Mouse (Mus musculus) cerebellum, postnatal 4 days (tissue): ENCODE measurements around the gene Lipm.

ENCODE experiments used
- DNase-seq, 2 experiments: peaks; one replicate each; pipeline ENCODE4 v3.0.0; 2022; ENCODE audit warnings: low spot score in 2 of 2, mixed read lengths in 1 of 2

Gene Lipm

DNA sequence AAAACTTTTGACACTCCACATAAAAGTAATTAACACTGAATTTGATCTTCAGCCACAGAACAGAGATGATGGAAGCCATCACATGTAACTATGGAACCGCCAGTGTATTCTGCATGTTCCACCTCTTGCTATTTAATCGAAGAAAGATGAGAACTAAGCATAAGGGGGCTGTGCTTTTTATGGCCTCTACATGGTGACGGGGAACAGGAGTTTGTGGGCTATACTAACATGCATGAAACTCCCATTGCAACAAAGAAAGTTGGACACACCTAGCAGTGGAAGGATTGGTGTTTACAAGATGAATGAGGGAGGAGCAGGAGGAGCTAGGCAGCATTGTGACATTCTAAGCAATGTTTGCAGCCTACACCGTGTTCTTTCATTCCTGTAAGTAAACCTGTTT is at the start of gene Lipm:
Gene Lipm, plus strand, starts transcription at position 301 of the 400 bp plus-strand sequence.
- DNase-seq = no peak

DNA sequence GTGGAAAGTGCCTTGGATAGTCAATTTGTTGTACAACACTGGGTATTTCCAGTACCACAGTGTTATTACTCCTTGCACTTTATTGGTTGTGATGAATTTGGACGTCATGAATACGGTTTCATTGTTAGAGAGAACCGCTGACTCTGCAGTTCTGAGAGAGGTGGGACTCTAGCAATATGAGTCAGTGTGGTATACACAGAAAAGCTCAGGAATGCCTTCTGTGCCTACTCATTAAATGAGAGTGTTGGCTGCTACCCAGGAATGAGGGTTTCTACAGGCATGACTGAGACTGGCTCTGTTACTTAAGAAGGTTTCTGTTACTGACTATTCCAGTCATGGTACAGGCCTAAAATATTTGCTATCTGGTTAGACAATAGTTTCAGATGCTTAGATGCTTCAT is 49.2 kb upstream of the Lipm start:
- DNase-seq = no peak

DNA sequence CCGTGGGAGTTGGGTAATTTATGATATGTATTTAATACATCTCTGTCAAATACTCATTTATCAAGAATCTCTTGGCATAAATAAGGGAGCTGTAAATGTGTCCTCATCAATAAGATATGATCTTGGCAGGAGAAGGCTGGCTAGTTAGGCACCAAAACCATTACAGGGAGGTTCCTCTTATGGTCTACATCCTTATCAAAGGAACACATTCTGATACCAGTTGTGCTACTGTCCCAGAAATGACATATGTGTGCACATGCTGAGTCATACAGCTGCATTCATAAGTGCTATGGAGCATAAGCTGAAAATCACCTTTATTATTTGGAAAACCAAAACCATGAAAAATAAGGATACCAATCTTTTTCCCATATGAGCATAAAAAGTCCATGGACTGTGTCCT is 37.2 kb upstream of the Lipm start:
- no peak for DNase-seq

DNA sequence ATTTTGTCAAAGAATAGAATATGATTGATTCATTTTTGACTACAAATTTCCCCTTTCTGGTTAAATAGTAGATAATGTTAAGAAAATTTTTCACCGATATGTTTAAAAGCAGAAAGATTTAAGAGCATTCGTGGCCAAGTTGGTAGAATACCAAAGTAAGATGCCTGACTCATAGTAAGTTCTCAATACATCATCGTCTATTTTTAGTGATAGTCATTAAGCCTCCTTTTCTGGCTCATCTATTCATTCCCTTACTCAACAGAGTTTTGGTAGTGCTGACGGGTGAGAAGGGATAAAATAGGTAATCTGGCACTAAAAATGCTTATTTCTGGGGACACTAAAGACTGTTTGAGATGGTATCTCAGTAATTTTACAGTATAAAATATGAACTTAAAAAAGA is 36.7 kb upstream of the Lipm start:
- no peak for DNase-seq

DNA sequence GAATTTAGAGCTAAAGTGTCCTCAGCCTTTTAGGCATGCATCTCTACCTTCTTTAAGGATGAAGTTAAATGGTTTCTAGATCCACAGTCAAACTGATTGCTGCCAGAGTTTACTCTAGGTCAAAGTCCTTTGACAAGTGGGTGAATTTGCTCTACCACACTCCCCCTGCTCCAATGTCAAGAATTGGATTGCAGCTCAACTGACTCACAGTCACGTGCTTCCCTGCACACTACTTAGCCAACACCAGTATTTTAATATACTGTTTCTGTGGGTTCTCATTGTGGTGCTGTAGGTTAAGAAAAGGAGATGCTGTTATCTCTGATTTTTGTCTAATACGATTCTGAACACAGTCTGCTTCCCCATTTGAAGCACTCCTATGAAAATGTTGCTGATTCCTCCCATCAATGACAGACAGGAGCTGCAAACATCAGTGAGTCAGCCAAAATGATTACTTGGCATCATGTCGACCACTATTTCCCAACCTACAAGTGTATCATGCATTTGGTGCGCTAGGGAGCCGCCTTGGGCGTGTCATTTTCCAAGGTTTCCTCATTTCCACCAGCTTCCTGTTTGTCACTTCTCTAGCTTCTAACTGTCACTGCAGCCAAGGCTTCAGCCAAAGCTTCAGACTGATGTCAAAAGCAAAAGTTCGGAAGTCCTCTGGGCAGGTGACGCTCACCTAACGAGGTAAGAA is 33.8 kb upstream of the Lipm start, which contains the start of gene Lipn:
Gene Lipn, plus strand, starts transcription at position 580 of the 694 bp plus-strand sequence.
- no peak for DNase-seq

DNA sequence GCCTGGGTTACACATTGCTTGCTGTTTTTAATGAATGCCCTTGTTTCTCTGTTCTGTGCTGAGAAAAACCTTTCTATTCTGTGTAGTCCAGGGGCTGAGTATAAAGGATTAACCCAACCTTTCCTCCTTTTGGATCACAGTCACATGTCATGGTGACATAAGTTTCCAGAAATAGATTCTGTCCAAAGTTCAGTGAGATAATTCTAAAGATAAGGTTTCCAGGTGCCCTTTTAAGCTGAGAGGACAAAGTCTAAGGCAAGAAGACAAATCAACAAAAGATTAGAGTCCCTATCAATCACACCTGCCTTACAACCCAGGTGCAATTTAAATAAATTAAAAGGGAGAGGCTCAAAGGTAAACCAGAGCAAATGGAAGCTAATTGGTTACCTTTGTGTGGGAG is 26.5 kb upstream of the Lipm start:
- no peak for DNase-seq

DNA sequence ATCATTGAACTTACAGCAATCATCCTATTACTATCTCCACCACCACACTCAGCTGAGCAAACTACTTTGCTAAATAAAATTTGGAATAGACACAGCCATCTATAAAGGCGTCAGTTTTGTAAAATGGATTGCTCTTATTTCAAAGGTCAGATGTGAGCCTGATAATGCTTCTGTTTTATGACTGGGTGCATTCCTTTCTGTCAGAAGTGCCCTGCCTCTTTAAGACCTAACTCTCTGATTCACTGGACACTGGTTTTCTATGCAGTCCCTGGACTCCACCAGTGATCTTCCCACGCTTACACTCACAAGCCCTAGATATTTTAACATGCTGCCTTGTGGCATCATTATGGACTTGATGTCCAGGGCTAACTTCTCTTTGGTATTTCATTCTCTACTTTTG is 22.6 kb upstream of the Lipm start:
- no peak for DNase-seq

DNA sequence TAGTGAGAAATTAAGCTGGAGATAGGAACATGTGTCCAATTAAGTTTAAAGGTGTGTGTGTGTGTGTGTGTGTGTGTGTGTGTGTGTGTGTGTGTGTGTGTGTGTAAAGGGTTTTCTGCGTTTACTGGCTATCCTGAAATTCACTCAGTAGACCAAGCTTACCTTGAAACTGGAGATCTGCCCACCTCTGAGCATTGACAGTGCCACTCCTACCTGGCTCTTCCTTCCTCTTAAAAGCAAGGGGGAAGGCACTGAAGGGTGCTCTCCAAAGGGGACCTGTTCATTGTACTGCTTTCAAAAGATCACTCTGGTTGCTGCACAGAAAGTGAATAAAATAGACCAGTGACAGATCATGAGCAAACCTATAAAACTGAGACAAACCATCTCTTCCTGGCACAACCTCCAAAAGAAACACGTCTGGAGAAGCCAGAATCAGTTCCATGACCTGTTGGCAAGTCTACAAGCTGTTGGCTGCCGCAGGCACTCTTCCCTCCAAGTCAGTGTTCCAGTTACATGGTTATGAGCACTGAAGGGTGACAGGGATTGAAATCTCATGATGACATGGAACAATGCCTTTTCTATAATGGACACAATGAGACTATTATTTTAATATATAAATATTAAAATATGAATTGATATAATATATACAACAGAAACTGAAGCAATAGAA is 11.6 kb upstream of the Lipm start:
- peak in 1 of 2 experiments; percentile 3 for DNase-seq

DNA sequence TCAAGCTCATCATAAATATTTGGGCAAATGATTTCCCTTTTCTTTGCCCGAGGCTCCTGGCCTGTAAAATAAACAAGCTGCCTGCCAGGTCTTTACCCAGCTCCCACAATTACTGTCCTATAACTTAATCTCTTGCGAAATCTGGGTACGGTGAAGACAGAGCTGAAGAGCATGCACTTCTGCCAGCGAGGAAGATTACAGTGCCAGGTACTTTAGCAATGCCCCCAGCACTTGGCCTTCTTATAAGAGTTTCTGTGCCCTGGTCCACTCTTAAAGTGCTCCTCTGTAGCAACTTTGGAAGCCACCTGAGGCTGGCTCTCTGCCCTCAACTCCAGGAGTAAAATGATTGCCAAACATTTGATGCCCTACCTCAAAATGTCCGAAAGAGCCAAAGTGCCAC is 5.4 kb upstream of the Lipm start:
- DNase-seq = no peak

DNA sequence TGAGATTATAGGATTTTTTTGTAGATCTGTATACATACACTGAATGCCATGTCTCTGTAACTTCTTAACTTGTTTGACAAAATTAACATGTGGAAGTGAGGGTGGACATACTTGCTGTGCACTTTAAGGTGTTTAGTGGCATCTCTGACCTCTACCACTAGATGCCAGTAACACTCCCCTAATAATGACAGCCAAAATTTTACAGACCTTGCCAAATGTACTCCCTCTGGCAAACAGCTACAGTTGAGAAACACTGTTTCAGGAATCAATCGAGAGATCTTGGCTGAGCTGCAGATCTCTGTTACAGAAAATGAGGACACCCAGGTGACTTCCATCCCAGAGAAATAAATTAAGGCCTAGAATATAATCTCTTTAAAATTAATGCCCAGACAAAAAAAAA is 4.5 kb upstream of the Lipm start:
- no peak for DNase-seq

DNA sequence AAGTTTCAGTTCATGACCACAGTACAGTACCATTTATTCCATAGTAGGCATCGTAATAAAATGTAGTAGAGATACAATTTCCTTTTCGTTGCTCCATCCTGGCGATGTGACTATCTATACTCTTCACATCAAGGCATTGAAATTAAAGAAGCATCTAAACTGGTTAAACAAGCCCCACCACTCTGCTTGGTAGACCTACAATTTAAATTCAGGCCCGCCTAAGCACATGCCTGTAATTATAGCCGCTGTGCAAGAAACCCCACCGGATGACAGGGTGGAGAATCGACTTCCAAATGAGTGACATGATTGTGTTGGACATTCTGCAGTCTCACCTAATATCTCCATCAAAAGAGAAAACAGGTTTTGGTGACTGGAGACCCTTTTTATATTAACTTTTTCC is 1.2 kb downstream of the Lipm start:
- DNase-seq = no peak

DNA sequence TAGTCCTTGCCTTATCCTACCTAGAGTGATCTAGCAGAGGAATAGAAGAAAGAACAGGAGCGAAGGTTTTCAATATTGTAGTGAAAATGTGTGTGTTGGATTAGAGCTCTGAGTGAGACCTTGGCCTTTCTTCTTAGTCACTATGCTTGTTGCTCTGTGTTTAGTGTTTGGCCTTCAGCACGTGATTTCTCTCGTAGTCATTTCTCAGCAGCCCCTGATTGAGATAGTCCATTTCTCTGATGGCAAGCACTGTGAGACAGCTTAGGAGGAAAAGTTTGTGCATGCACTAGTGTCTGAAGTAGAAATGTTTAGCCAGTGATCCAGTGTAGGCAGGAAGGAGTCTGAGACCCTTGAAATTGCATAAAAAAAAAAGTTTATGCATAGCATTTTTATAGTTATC is 4.1 kb downstream of the Lipm start:
- no peak for DNase-seq

DNA sequence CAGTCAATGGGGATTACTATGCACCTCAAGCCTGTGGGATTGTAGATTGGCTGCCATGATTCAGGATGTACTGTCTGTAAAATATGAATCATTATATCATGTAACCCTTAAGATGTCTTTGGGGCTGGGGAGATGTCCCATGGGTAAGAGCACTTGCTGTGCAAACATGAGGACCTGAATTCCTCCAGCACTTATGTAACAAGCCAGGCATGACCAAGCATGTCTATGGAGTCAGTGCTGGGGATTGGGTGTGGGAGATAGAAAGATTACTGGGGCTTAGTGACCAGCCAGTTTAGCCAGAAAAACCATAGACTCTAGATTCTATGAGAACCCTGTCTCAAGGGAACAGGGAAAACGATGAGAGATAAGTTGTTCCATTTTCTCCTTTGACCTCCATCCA is 18.4 kb downstream of the Lipm start:
- DNase-seq = no peak

DNA sequence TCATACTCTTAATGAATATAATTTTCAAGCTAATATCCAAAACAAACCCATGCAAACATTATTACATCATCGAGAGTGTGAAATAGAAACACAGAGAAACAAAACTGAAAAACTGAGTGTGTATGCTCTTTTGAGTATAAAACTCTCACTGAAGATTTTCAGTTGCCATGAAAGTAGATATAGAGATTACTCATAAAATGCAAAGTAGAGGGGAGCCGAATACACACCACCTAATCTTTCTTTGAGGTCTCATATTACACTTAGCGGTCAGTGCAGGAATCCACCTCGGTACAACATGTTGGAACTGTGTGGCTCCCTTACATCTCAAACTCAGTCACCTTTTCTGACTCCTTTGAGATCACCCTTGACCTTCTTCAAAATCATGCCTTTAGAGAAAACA is 18.9 kb downstream of the Lipm start:
- no peak for DNase-seq

DNA sequence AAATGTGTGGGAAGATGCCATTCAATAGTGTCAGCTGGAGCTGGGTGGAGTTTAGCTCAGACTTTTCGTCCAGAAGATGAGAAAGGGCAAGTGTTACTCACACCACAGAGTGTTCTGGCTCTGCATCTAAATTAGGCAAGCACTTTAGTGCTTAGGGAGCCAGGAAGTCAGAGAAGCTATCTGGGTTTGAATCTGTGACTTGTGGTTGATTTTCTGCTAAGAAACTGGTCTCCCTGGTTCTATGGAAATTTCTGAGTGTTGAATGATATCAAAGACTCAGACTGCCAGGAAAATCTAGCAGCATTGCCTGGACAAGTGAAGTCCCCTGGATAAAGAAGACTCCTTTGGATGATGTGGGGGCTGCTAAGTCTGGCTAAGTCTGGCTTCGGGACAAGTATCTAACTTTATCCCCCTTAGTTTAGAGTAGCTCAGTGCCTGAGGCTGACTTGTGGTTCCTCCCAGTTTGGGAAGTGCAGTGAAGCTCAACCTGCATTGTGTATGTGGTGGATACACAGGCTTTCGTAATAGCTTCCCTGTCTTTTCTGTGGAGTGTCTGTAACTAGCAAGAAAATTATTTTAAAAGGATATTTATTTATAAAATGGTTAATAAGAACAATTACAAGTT is 19.5 kb downstream of the Lipm start:
- DNase-seq = no peak

DNA sequence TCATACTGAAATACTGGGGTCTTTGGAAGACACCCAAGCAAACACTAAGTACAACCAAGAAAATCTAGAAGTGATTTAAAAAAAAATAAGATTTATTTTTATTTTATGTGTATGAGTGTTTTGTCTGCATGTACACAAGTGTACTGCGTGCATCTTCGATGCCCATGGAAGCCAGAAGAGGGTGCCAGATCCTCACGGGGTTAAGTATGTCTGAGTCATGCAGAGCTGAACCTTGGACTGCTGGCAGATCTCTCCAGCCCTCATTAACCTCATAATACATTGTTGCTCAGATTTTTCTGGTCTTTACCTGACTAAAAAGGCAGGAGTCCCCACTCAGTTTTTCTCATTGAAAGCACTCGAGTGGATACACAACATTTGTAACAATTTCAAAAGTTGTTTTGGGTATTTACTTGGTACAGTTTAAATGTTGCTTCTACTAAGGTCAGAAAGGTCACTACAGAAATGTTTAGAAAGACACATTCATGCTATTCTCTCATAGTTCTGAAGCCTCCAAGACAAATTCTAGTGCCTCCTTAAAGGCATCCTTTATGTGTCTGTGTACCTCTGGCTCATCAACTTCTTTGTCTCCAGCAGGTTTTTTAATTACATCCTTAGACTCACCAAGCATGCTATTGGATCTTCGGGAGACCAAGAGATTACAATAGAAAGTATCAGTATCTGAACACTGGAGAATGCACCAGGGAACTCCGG is 38.1 kb downstream of the Lipm start:
- DNase-seq = no peak

DNA sequence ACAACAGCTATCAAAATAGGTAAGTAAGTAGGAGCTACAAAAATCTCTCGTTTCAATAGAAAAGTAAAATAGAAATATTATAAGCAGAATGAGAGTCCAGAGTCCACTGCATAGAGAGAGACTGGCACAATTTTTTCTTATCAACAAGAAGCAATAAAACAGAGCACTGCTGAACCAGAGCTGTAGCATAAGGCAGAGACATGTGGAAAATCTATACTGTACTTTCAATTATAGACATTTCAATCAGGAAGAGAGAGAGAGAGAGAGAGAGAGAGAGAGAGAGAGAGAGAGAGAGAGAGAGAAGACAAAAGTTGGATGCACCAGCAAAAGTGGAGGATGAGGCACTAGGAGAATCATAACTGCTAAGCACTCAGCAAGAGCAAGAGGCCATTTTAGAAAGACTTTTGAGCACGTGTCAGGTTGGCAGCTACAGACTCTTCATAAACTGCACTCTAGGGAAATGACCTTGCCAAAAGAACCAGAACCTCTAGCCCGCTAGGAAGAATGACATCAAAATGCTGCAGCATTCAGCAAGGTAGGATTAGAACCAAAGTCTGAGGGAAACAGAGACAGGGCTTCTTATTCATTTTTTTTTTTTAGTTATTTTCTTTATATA is 38.8 kb downstream of the Lipm start:
- DNase-seq = no peak

DNA sequence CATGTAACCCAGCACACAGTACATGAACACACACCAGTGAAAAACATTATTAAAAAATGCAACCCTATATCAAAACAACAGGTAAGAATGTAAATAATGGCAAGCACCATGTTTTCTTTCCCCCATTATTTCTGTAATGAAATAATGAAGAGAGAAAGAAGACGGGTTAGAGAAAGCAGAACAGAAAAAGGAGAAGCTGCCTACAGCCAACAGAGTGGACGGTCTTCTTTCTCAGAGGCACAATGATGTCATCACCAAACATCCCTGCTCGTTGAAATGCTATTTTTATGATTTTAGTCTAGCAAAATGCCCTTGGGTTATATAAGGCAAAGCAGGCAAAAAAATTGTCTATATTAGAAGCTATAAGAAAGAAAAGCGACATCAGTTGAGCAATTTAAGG is 47.7 kb downstream of the Lipm start:
- no peak for DNase-seq

DNA sequence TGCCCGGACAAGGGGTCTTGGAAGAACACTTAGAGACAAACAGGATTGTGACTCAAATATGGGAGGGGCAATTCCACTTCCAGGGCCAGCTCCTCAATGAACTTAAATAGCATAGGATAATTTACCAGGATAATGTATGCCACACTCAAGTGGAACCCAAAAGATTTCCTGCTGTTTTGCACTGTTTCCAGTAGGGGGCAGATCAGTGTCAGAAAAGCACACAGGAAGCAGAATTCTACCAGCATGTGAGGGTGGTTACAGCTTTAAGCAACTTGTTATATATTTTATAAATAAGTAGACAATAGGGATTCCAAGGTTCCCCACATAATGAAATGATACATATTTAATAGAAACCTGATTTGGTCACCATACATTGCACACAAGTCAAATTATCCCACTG is 51.2 kb downstream of the Lipm start:
- no peak for DNase-seq

DNA sequence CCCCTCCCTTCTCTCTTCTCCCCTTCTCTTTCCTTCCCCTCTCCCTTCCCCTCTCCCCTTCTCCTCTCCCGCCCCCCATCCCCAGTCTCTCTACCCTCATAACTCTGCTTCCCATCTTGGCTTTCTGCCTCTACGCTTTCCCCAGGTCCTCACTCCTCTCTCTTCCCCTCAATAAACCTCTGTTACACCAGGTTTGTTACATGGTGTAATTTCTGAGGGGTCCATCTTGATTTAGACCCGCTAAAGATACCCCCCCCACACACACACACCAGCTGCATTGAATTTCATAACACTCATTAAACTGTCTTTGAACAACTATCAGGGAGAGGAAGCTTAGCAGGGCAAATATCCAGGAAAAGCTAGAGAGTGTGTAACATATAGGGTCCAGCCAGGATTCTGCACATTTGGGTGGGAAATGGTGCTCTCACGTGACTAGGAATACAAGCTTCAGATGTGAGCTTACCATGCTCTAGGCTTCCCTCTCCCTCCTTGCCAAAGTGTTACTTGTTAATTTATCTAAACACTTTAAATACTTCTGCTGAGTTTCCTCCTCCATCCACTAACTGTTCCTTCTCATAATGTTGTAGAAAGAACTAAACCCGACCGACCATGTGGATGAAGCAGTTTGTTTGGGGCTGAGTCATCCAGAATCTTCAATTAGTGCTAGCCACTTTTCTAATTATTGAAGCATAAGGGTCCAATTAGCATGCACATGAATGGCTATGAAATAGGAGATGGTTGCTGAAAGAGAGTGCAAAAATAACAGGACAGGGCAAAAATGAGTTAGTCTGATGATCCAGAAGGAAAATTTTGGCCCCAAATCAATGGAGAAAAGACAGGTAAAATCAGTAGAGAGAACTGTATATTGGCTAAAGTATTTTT is 52.8 kb downstream of the Lipm start:
- DNase-seq = no peak

DNA sequence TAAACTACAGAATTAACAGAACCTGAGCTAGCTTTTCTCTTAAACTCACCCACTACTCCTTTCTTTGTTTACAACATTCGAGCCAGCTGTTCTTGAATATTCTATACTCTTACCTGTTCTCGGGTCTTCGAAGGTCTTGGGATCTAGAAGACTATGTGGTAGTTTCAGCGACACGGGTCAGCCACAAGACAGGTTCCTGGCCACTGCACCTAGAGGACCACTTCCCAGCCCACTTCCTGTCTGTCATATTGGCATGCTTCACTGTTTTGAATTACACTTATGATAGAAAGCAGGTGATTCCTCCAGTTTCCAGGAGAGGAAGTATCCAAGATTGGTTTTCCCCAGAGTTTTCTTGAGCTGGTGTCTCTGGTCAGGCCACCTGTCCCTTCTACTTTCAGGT is 62.0 kb downstream of the Lipm start:
- DNase-seq = no peak
